Mouse (Mus musculus): ENCODE data around the gene Trub1. TPM values are rescaled to one million over a fixed set of nuclear protein-coding genes. Genes with fewer than 3 reads are reported as not detected.

The Trub1 gene
- total RNA-seq, 2 experiments from 2014 or later = 5.8 to 6.9 TPM

- no peak for DNase-seq
Measured at GRCm38 (mm10) chr19:57494020-57494419, 41.3 kb downstream of the Trub1 start.

- no peak for DNase-seq
Measured at GRCm38 (mm10) chr19:57498110-57498743, 45.5 kb downstream of the Trub1 start.

- no peak for DNase-seq
Measured at GRCm38 (mm10) chr19:57498884-57499410, 46.2 kb downstream of the Trub1 start.

- DNase-seq = no peak
Measured at GRCm38 (mm10) chr19:57500254-57500653, 47.5 kb downstream of the Trub1 start.

- DNase-seq = no peak
Measured at GRCm38 (mm10) chr19:57503144-57503543, 50.4 kb downstream of the Trub1 start.

GRCm38 (mm10) chr19:57505048-57505932 is 52.6 kb downstream of the Trub1 start:
- DNase-seq = no peak

GRCm38 (mm10) chr19:57506591-57506990 is 53.9 kb downstream of the Trub1 start:
- no peak for DNase-seq

- no peak for DNase-seq
Measured at GRCm38 (mm10) chr19:57508261-57508788, 55.6 kb downstream of the Trub1 start.

GRCm38 (mm10) chr19:57509758-57510319 is 57.1 kb downstream of the Trub1 start:
- no peak for DNase-seq

- DNase-seq = no peak
Measured at GRCm38 (mm10) chr19:57510836-57511235, 58.1 kb downstream of the Trub1 start.

GRCm38 (mm10) chr19:57513123-57513522 is 60.4 kb downstream of the Trub1 start:
- no peak for DNase-seq

- DNase-seq = no peak
Measured at GRCm38 (mm10) chr19:57521721-57522120, 69.0 kb downstream of the Trub1 start.

GRCm38 (mm10) chr19:57523363-57523762 is 70.7 kb downstream of the Trub1 start:
- DNase-seq = no peak

GRCm38 (mm10) chr19:57525693-57526092 is 73.0 kb downstream of the Trub1 start:
- no peak for DNase-seq

- no peak for DNase-seq
Measured at GRCm38 (mm10) chr19:57530212-57530611, 77.5 kb downstream of the Trub1 start.

GRCm38 (mm10) chr19:57534262-57534661 is 81.5 kb downstream of the Trub1 start:
- no peak for DNase-seq

- DNase-seq = no peak
Measured at GRCm38 (mm10) chr19:57536512-57536911, 83.8 kb downstream of the Trub1 start.

- DNase-seq = no peak
Measured at GRCm38 (mm10) chr19:57537510-57538182, 84.9 kb downstream of the Trub1 start.

GRCm38 (mm10) chr19:57540118-57540517 is 87.4 kb downstream of the Trub1 start:
- no peak for DNase-seq

Measured in gastrocnemius, postnatal 25 days (tissue).